Mouse (Mus musculus): ENCODE results near the gene Fam192a.

Gene Fam192a

DNA sequence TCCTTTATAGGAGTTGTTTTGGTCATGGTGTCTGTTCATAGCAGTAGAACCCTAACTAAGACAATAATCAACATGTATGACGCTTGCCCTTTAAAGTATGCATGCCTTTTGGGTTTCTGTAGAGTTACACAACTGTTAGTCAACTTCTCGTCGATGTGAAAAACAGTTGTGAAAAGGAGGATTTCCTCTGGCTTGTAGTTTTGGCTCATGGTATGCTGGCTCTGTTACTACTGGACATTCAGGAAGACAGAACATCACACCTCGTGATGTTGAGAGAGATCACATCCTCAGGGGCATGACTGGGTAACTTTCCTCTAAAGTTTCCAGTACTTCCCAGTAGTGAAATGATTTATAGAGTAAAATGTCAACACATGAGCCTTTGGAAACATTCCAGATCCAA lies 71.2 kb downstream of the Fam192a start:
- DNase-seq, result no peak

DNA sequence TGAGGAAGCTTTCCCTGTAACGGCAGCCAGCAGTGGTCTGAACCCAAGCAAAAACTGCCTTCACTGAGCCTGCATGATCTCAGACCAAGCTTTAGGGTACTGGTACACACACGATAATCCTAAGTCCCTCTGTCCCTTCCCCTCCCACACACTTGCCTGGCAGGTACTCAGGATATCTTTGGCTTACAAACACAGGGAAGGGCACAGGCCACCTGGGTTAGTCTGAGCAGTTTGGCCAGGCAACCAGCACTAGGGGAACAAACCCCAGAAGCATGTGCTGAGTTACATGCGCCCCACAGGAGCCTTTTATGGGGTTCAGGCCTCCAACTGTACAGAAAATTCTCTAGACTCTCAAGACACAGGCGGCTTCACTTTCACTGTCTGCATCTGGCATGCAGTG lies 71.9 kb downstream of the Fam192a start:
- no peak for DNase-seq

DNA sequence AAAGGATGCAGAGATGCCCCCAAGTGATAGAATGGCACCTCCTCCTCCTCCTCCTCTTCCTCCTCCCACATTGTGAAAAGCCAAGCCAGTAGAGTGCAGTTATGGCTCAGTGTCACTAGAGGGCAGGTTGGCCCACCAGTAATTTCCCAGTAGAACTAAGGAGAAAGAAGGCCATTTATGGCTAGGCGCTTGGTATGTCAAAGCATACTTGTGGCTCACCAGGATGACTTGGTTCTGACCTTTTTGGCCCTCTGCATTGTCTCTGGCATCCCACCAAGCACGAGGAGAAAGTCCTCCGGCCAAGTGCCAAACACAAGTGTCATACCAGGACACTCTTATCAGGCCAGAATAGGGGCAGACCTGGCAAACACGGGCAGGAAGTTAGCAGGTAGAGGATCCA lies 73.6 kb downstream of the Fam192a start:
- DNase-seq, result no peak

DNA sequence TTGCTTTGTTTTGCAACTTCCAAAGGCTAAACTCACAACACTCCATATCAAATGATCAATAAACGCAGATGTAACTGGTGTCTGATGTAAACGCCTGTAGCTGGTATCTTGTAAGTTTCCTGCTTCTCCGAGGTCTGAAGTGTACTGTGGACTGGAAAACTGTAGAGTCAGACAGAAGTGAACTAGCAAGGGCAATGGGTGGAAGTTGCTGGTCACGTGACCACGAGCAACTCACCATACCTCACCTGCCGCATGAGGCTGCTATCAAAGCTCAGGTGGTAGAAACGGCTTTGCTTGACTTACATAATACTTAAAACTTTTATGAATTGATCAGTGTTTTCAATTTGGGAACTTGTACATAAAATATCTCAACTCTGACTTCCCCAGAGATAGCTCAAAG lies 74.6 kb downstream of the Fam192a start:
- DNase-seq, result no peak

DNA sequence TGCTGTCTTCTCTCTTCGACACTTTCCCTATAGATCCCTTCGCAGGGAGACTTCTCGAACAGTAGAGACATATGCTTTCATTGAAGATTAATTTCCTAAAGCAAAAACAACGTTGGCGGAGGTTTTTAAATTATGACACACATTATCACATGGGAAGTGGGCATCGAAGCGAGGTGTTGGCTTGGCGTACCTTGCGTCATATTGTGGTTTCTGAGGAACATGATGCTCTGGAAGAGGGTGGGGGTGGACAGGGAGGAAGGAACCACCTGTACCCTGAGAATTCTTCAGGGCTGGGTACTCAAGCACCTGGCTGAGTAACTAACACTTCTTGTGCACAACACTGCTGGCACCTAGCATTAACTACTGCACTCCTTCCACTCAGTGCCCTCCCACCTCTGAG lies 77.2 kb downstream of the Fam192a start:
- DNase-seq, result no peak

Data from cerebellum, adult 11-12 months (tissue).